Mouse (Mus musculus): ENCODE measurements around the gene Nudc. TPM values are rescaled to one million over a fixed set of nuclear protein-coding genes. Genes with fewer than 3 reads are reported as not detected.

Gene Nudc
- polyA plus RNA-seq (2017; shearing (Covaris generic)), result 100 to 1,000 TPM; 131 to 139 TPM

GRCm38 (mm10) chr4:133545272-133546231, at the start of gene Nudc:
Gene Nudc, minus strand, starts transcription at chr4:133545996.

GRCm38 (mm10) chr4:133584059-133584951, 38.5 kb upstream of the Nudc start, which contains the start of gene Gpn2:
Gene Gpn2, plus strand, starts transcription at chr4:133584362.

DNA sequence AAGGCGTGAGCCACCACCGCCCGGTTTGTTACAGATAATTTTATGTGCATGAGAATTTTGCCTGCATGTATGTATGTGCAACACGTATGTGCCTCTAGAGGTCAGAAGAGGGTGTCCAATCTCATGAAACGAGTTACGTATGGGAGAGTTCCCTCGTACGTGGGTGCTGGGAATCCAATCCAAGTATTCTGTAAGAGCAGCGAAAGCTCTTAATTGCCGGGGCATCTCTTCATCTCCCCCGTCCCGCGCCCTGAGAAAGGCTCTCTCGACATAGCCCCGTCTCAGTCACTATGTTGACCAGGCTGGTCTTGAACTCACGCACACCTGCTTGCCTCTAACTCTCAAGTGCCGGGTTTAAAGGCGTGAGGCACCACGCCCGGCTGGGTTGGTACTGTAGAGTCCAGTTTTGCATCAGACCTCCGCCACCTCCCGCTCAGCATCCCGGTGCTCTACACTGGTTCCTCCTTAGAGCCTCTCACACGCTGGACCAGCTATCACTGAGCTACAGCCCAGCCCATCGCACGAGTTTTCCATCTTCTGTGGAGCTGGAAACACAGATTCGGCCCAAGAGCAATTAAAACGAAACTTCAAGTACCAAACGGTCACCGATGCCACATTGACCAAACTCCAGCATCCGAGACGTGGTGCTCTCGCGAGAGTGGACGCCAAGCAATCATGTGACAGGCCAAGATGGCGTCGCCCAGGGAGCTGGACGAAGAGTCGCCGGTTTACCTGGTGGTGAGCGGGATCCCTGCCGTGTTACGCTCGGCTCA, 28.5 kb upstream of the Nudc start, which contains the start of gene Gpatch3:
TSS of gene Gpatch3 (plus strand) at position 676 of the 773 bp plus-strand sequence.

GRCm38 (mm10) chr4:133552768-133553447, 7.1 kb upstream of the Nudc start, which contains the start of gene Nr0b2:
Gene Nr0b2, plus strand, starts transcription at chr4:133553376.

DNA sequence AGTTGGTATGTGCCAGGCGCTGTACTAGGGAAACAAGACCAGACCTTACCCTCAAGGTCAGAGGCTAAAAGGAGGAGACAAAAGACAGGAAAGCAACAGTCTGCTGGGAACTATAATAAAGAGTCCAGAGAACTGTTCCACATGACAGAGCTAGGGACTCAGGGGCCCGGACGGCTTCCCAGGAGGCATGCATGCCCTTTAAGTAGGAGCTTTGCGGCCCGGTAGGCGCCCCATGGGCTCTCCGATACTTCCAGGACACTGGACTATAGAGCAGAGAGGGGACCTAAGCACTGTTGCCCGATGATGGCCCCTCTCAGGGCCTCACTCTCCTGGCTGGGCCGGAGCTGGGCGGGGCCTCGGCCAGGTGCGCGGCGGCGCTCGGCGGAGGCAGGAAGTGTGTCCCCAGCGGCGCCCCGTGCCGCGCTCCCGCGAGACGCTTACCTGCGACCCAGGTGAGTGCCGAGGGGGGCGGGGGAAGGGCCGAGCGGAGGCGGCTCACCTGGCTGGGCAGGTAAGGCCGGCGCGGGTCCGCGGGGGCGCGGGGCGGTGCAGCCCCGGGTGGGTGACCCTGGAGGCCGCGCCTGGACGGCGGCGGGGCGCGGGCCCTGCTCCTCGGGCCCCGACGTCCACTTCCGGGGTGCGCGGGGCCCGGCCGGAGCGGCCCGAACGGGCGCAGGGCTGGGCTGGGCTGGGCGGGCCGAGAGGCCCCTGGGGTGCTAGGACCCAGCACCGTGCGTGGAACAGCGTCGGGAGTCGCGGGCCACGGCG, 27.0 kb downstream of the Nudc start, which contains the start of gene Kdf1:
TSS of gene Kdf1 (plus strand) at position 363 of the 768 bp plus-strand sequence.

GRCm38 (mm10) chr4:133498160-133498724, 47.6 kb downstream of the Nudc start, which contains the start of gene Trnp1:
Gene Trnp1, minus strand, starts transcription at chr4:133498550.

Other genes starting within 250 kb of the Nudc start
- 1 to 10 TPM; 4.8 to 7.6 TPM for gene Wdtc1, start 192.5 kb downstream of the Nudc start, polyA plus RNA-seq (2017; shearing (Covaris generic))
- gene Slc9a1, start 176.3 kb downstream of the Nudc start, polyA plus RNA-seq (2017; shearing (Covaris generic)), result 10 to 100 TPM; 25.3 to 31.0 TPM
- gene Tent5b, start 65.9 kb downstream of the Nudc start, polyA plus RNA-seq (2017; shearing (Covaris generic)), result under 1 TPM in 1 of 2 experiments, not detected in 1; 0.13 TPM
- gene Trnp1, start 47.4 kb downstream of the Nudc start, polyA plus RNA-seq (2017; shearing (Covaris generic)), result under 1 TPM; 0.24 to 0.99 TPM
- 1 to 10 TPM in 1 of 2 experiments, under 1 TPM in 1; 0.87 to 2.0 TPM for gene Kdf1, start 27.0 kb downstream of the Nudc start, polyA plus RNA-seq (2017; shearing (Covaris generic))
- 1 to 10 TPM in 1 of 2 experiments, under 1 TPM in 1; 0.23 to 2.3 TPM for gene Nr0b2, start 7.4 kb upstream of the Nudc start, polyA plus RNA-seq (2017; shearing (Covaris generic))
- 10 to 100 TPM in 1 of 2 experiments, 1 to 10 TPM in 1; 6.5 to 15.5 TPM for gene Gpatch3, start 28.7 kb upstream of the Nudc start, polyA plus RNA-seq (2017; shearing (Covaris generic))
- gene Gpn2, start 38.4 kb upstream of the Nudc start, polyA plus RNA-seq (2017; shearing (Covaris generic)), result 10 to 100 TPM; 12.7 to 17.2 TPM
- 10 to 100 TPM; 14.9 to 17.3 TPM for gene Sfn, start 56.2 kb upstream of the Nudc start, polyA plus RNA-seq (2017; shearing (Covaris generic))
- gene Zdhhc18, start 104.2 kb upstream of the Nudc start, polyA plus RNA-seq (2017; shearing (Covaris generic)), result 100 to 1,000 TPM; 218 to 257 TPM
- 10 to 100 TPM; 25.6 to 26.0 TPM for gene Pigv, start 126.7 kb upstream of the Nudc start, polyA plus RNA-seq (2017; shearing (Covaris generic))
- 10 to 100 TPM; 45.5 to 47.1 TPM for gene Arid1a, start 210.8 kb upstream of the Nudc start, polyA plus RNA-seq (2017; shearing (Covaris generic))